Mouse (Mus musculus) lung, postnatal 36 days (tissue): ENCODE measurements at regions not wholly inside any gene's neighbourhood (a gene's known extent, or its start where the extent isn't known, plus 50 kb on each side); places are given as distances from the start of the nearest gene placed in this dataset.

Experiments
- DNase-seq: peaks from one replicate; pipeline ENCODE4 v3.0.0; 2022; ENCODE audit warnings: mixed read lengths

DNA sequence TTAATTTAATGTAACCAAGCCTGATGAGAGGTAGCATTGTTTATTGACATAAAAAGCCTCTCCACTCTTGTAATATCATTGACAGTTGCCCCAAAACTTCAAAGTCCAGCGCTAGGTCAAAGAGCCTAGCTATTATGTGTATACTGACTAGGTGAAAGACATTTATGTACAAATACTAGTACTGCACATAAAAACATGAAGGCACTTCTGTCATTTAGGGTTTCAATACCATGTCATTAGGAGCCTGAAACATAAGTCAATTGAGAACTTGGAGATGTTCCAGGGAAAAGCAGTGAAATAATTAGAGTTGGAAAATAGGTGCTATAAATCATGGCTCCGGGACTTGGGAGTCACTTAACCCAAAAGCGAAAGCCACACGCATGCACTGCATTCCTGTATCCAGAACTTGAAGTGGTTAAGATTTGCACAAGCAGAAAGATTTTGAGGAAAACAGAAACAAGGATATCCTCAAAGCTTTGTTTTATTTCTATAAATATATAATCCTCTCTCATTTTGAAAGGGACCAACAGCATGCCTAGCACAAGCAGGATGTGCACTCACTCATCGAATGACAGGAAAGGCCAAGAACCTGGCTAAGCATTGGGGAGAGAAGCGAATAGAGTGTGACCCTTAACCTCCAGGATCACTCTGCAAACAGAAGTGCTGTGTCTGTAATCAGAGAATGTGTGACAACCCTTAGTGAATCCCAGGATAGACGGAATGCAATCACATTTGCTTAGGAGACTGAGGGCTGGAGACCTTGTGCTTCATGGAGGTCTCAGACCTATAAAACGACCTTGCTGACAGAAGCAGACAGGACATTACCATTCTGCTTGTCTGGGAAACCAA is 176.3 kb upstream of the Crim1 start:
- DNase-seq, result no peak

DNA sequence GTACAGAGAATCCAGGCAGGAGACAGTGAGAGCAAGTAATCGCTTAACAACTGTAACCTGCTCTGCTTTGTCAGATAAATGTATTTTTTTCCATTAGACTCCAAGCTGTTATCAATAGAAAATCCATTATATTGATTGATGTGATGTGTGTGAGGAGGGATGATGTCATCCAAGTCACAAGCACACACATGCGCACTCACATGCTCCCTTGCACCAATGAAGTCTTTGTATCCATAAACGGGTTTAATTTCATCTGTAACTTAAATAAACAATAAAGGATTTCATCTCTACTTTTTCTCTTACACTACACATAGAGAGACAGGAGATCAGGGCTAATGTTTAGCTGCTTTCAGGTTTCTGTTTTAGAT is 175.7 kb upstream of the Crim1 start:
- no peak for DNase-seq

DNA sequence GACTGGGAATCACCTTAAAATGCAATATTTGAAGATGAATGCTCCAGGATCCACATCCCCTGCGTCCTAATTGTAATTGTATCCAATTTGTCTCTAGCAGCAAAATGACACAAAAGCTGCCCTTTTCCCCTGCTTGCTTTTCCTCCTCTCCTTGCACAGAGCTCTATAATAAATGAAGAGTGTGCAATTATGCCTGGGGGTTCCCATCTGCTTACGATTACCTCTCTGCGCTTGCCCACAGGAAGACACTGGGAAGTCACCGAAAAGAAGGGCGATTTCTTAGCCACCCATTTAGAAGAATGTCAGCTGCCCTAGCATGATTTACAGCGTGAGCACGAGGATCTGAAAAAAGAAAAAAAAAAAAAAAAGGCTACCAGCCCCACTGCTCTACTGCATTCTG is 174.8 kb upstream of the Crim1 start:
- DNase-seq, result no peak

DNA sequence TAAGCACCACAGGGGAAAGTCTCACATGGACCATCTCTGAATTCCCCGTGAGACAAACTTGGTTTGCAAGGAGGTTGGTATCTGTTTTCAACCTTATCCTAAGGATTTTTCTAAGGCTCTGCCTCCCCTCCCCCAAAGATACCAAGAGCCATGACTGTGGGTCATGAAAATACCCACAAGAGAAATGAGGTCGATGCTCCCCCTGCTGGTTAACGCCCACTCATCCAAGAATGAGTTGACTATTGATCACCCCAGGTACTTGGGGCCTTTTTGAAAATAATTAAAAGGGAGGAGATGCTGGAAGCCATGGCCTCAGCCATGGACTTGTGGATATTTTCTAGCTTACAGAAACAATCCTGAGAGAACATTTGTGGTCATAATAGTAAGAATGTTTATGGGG is 164.4 kb upstream of the Crim1 start:
- no peak for DNase-seq

DNA sequence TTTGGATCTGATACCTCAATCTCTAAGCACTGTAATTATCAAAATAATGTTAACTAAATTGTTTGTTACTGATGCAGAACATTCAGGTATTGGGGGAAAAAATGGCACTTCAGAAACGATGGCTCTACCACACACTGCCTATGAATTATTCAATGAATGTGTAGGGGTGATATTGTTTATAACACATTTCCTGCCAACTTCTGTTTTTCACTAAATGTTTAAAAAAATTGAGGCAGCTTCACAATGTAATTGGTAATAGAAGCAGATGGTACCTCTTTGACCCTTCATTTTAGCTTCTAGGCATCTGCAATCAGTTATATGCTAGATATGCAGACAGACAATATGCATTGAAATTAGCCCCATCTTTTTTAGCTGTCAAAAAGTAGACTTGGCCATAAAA is 159.7 kb upstream of the Crim1 start:
- DNase-seq, result no peak

DNA sequence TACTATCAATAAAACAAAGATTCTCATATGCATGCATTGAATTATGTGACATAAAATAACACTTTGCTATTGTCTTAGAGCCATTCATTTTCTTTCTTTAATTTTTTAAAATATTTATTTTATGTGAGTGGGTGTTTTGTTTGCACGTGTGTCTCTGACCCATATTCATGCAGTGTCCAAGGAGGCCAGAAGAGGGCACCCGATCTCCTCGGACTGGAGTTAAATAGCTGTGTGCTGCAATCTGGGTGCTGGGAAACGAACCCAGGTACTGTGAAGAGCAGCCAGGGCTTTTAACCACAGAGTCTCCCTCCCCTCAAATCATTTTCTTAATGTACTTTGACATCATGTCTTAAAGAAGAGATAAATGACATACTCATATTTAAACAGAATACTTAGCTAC is 158.8 kb upstream of the Crim1 start:
- DNase-seq, result no peak

DNA sequence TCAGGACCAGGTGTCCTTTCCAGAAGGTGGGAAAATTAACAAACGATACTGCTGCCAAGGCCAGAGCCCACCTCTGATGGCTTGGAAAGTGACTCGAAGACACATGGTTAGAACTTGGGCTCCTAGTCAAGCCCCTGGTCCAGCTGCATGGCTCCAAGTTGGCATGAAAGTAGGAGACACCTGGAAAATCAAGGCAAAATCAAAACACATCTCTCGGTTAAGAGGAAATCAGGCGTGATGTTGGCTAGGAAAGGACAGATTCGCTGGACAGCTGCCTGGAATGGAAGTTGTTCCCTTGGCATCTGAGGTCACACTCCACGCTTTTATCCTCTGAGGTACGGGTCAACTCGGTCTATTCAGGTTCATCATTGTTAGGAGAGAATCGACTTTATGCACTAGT is 150.3 kb upstream of the Crim1 start:
- DNase-seq, result no peak

DNA sequence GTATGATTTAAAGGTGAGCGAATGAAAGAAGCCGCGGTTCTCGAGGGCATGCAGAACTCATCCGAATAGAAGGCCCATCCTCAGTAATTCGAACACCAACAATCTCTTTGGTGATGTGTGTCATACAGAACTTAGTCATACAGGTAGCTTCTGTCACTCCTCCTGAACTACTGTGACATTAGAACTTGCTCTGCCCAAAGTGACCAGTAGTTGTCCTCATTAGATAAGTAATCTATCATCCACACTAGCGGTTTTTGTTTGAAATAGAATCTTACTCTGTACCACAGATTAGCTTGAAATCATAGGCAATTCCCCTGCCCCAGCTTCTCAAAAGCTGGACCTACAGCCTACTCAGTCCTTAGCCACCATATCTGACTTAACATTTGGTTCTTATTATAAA is 149.8 kb upstream of the Crim1 start:
- no peak for DNase-seq

DNA sequence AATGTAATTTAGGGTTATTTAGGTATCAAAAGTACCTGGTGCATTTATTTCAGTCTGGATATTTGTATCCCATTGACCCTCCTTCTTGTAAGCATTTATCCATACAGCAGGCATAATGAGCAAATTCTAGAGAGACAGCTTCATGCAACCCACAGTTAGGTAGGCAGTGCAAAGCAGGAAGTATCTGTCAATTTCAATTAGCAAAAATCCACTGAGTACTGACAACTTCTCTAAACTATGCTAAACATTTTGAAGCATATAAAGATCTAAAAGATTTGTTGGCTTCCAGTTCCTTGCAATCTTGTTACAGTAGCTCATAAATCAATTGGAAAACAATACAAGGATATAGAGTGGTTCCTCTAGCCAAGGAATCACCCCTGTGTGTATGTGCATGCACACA is 124.2 kb upstream of the Crim1 start:
- no peak for DNase-seq

DNA sequence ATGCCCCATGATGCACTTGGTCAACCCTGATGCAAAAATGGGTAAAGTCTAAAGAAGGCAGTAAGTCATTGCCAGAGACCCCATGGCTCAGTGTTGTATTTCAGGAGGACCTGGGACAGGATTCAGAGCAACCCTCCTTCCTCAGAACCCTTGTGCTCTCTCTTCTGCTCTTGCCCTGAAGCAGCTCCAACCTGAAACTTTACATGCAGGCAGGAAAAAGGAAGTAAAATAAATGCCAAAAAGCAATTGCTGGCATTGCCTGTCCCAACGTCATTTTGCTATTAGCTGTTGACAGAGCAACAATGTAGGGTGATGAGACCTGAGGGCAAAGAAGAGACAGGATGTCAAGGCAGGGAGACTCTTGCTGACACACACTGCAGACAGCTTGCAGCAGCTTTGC is 121.7 kb upstream of the Crim1 start:
- no peak for DNase-seq

DNA sequence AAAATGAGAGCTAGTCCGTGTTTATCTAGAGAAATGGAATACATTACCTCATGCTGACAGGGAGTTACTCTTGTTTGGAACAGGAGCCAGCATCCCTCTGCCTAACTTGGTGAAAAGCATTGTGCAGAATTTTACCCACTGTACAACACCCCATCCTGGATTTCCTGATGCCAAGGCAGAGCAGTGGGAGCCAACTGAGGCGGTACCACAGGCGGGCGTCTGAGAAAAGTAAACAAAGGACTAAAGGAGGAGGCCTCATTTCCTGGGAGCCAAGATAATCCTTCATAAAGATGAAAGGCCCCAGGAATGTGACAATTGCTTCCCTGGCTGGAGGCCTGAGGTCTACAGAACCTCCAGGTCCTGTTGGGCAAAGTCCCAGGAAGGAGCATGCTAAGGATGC is 115.6 kb upstream of the Crim1 start:
- peak; percentile 2 for DNase-seq

DNA sequence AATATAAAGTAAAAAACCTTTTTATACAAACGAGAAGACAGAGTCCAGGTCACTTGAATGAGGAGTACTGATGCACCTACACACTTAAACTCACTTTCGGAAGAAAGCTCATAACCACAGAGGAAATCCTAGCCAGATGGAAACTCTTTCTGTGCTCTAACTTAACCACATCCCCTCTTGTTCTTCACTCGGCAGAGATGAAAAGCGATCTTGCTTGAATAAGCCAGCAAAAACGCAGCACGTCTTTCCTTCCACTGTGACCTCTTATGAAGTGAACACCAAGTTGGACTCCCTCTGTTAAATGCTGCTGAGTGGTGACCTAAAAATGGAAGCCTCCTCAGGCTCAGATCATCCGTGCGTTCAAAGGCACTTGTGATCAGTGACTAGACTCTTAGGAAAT is 113.1 kb upstream of the Crim1 start:
- no peak for DNase-seq

DNA sequence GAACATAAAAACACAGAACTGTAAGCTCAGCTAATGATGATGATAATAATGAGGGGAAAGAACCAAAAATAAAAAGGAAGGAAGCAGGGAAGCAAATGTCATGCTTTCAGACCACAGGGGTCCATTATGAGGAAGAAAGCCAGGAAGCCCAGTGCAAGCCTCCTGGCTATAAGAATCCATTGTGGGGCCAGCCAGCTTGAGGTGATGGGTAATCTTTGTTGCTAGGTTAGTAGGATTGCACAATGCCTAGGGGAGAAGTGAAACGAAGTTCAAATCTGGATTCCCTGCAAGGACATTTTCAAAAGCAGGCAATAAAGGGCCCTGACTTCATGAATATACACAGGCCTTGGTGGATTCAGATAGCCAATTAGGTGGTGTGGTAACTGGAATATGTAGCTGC is 102.3 kb upstream of the Crim1 start:
- no peak for DNase-seq

DNA sequence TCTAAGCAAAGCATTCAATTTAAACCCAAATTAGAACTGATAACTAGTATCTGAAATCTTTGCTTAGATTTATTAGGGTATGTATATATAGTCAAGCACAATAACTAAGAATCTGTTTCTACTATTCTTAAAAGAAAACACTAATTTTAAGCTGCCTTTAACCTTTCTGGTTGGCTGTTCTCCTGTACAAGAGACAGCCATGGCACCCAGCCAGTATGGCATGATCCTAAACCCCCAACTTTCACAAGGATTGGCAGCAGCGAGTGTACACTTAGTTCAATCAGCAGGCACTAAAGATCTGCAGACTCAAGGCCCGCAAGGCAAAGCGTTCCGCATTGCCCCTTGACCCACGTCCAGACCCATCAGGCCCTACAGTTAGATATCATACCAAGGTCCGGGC is 91.3 kb upstream of the Crim1 start:
- no peak for DNase-seq

DNA sequence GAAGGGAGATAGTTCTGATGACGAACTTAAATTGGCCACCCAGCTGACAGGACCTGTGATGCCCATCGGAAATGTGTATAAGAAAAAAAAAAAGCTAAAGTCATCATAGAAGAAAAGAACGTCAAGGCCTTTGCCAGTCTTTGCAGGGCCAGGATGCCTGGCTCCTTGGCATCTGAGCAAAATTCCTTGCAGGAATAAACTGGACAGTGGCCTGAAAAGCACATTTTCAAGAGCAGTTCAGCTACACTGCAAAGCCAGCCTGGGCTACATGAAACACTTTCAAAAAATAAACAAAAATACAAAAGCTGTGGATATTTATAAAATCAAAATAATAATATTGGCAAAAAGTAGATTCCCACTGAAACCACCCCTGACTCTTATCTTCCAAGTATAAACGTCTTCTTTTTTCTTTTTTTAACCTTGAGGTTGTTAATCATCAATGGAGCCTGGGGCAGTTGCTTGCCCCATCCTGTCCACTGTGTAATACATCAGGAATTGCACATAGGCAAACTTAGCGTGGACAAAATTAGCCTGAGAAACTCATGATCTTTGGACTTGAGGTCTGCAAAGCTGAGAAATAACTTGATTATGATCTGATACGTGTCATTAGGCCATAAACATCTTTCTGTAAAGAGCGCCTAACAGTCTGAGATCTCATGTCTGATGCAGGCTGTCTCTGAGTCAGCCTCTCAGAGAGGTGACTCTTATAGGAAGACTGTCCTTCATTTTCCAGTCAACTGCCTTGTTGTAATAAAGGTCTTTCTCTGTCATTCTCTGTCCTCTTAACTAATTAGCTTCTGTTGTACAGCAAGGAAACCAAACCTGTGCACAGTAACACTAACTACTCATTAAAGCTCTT is 90.5 kb upstream of the Crim1 start:
- no peak for DNase-seq

DNA sequence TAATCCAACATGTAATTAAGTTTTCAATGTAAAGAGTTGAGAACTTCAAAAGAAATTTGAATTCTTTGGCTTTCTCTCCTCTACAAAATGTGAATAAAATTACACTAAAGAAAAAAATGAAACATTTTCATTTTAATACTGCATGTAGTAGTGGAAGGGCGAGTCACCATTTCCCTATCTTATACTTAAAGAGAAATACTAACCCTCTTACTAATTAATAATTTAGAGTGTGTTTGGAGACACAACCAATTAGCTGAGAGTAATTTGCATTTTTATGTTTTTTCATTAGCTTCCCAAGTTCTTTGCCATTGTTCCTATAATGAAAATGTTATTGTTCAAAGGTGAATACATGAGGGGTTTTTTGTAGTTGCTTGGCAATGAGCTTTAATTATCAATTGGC is 67.9 kb upstream of the Crim1 start:
- DNase-seq, result no peak

DNA sequence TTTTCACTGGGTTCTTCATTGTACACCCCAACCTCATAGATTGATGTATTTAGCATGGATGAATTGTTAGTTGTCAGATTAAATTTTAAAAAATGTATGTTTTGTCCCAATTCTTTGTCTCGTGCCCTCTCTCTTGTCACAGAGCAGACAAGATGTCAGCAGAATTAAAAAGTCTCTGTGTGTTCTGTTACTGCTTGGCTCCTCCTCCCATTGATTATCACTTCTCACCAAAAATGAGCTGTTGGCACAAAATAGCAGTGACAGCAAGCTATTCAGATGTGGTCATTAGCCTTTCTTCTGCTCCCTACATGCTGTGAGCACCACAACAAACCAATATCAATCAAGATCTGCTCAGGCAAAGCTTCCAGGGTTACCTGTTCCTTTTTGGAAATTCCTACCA is 62.1 kb upstream of the Crim1 start:
- DNase-seq, result no peak

DNA sequence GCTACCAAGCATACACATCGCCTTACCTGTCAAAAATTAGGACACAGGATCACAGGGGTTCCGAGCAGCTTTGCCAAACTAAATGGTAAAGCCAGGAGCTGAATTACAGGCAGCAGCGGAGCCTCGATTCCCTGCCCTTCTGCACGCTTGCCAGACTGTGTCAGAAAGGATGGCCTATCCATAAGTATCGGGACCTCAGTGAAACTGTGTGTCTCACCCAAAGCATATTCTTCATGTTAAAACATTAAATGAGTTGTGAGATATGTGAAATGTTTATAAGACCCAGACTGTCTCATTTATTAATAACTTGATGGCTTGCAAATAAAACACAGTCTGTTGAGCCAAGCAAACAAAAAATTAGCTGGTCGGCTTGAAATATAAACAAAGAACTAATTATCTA is 59.4 kb upstream of the Crim1 start:
- no peak for DNase-seq

DNA sequence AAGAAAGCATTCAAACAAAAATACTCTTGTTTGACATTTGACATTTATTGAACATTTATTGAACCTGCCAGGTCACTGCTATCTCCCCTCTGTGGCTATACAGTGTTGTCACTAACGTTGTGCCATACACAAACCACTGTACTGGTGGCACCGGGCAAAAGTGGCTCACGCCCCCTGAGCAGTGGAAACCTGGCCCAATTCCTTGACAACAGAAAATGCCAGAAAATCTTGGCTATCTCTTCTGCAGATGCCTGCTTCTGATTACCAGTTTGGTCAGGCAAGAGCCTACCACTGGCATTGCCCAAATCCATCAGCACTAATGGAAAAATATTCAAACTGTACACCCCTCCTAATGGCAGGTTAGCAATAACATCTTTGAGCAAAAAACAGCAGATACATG is 58.9 kb upstream of the Crim1 start:
- DNase-seq, result no peak

DNA sequence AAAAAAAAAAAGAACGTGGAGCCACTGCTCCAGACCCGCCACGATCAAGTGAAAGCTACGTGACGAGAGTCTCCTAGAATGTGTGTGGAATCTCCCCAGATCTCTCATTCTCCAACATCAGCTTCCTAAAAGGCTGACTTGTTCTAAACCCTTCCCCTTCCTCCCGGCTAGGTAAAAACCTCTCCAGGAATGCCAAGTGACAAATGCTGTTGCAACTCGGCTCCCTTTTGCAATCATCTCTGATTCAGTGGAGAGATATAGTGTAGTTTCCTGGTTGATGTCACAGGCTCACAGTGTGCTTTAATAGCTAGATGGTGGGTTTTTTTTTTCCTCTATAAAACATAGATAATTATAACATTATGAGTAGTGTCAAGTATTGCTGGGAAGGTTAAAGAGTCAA is 57.6 kb upstream of the Crim1 start:
- DNase-seq, result no peak

DNA sequence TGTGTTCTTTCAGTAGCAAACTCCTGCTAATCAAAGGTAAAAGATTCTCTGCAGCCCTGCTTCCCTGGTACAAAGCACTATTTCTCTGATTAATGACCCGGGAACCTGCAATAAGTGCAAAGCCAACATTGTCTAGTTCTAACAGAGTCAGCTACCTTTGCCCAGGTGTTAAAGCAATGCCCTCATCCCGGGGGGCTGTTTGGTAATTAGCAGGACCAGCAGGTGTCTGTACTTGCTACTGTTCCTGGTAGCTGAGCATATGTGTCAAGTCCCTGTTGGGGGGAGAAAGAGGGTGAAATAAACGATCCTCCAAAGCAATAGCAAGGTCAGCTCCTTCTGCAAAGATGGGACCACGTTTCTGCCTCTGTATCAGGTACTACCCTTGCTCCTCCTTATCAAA is 54.7 kb upstream of the Crim1 start:
- no peak for DNase-seq
